Mouse (Mus musculus) left cerebral cortex, adult 11 months (tissue): ENCODE data around the gene Usp6nl.

Experiments used
- DNase-seq: peaks from one replicate; pipeline ENCODE4 v3.0.0; 2022; ENCODE audit warnings: low spot score

The Usp6nl gene

GRCm38 (mm10) chr2:6374216-6374615 lies 51.7 kb downstream of the Usp6nl start:
- no peak for DNase-seq

GRCm38 (mm10) chr2:6376071-6376470 lies 53.6 kb downstream of the Usp6nl start:
- no peak for DNase-seq

- no peak for DNase-seq
Observed at GRCm38 (mm10) chr2:6376941-6377340, 54.5 kb downstream of the Usp6nl start.

GRCm38 (mm10) chr2:6378590-6379205 lies 56.2 kb downstream of the Usp6nl start:
- no peak for DNase-seq

- DNase-seq, result no peak
Observed at GRCm38 (mm10) chr2:6379731-6380212, 57.3 kb downstream of the Usp6nl start.

- DNase-seq, result no peak
Observed at GRCm38 (mm10) chr2:6380401-6380800, 57.9 kb downstream of the Usp6nl start.

GRCm38 (mm10) chr2:6384407-6385146 lies 62.1 kb downstream of the Usp6nl start:
- no peak for DNase-seq

- DNase-seq, result no peak
Observed at GRCm38 (mm10) chr2:6389162-6389561, 66.7 kb downstream of the Usp6nl start.

GRCm38 (mm10) chr2:6391261-6391660 lies 68.8 kb downstream of the Usp6nl start:
- DNase-seq, result no peak

GRCm38 (mm10) chr2:6391940-6392339 lies 69.5 kb downstream of the Usp6nl start:
- DNase-seq, result no peak

- DNase-seq, result no peak
Observed at GRCm38 (mm10) chr2:6395851-6396625, 73.6 kb downstream of the Usp6nl start.

- DNase-seq, result no peak
Observed at GRCm38 (mm10) chr2:6396626-6397146, 74.2 kb downstream of the Usp6nl start.

GRCm38 (mm10) chr2:6397166-6397565 lies 74.7 kb downstream of the Usp6nl start:
- no peak for DNase-seq

- no peak for DNase-seq
Observed at GRCm38 (mm10) chr2:6398826-6399225, 76.4 kb downstream of the Usp6nl start.

GRCm38 (mm10) chr2:6401039-6401438 lies 78.6 kb downstream of the Usp6nl start:
- DNase-seq, result no peak

- no peak for DNase-seq
Observed at GRCm38 (mm10) chr2:6403375-6403774, 80.9 kb downstream of the Usp6nl start.

- DNase-seq, result no peak
Observed at GRCm38 (mm10) chr2:6403991-6404390, 81.5 kb downstream of the Usp6nl start.

- DNase-seq, result no peak
Observed at GRCm38 (mm10) chr2:6404627-6405026, 82.2 kb downstream of the Usp6nl start.

- peak; percentile 74 for DNase-seq
Observed at GRCm38 (mm10) chr2:6405059-6406033, 82.9 kb downstream of the Usp6nl start.

- DNase-seq, result no peak
Observed at GRCm38 (mm10) chr2:6407711-6408110, 85.2 kb downstream of the Usp6nl start.

- no peak for DNase-seq
Observed at GRCm38 (mm10) chr2:6412645-6413044, 90.2 kb downstream of the Usp6nl start.
